Mouse (Mus musculus): ENCODE results near the gene Usp46. TPM values are rescaled to one million over a fixed set of nuclear protein-coding genes. Genes with fewer than 3 reads are reported as not detected.
"Not testable (repeated sequence)": the region's sequence is repeated elsewhere in the genome, so short reads cannot be mapped to it uniquely, and the experiment has no call there.

Usp46 gene
- total RNA-seq, 2 experiments from 2014 or later = 138 to 142 TPM

- no peak for DNase-seq (ENCODE audit: low spot score in 2 of 2)
- intact Hi-C loops (cut with DNase I) = no loop called here
Observed at GRCm38 (mm10) chr5:73971701-73972100, 96.5 kb downstream of the Usp46 start.

- peak in 1 of 2 experiments; percentile 30 for DNase-seq (ENCODE audit: low spot score in 2 of 2)
- intact Hi-C loops (cut with DNase I) = no loop called here
Observed at GRCm38 (mm10) chr5:73970024-73970628, 98.1 kb downstream of the Usp46 start.

GRCm38 (mm10) chr5:73969338-73969737 lies 98.9 kb downstream of the Usp46 start:
- no peak for DNase-seq (ENCODE audit: low spot score in 2 of 2)
- intact Hi-C loops (cut with DNase I) = no loop called here

GRCm38 (mm10) chr5:73959779-73960178 lies 108.5 kb downstream of the Usp46 start:
- DNase-seq (ENCODE audit: low spot score in 2 of 2) = no peak
- intact Hi-C loops (cut with DNase I) = no loop called here

- intact Hi-C loops (cut with DNase I) = not testable (repeated sequence)
Observed at GRCm38 (mm10) chr5:73958614-73959013, 109.6 kb downstream of the Usp46 start.

GRCm38 (mm10) chr5:73958096-73958495 lies 110.1 kb downstream of the Usp46 start:
- intact Hi-C loops (cut with DNase I) = no loop called here
- peak in 1 of 2 experiments; percentile 10 for DNase-seq (ENCODE audit: low spot score in 2 of 2)

More at GRCm38 (mm10) chr5:73958614-73959013, 109.6 kb downstream of the Usp46 start:
- DNase-seq (ENCODE audit: low spot score in 2 of 2) = not testable (repeated sequence)

- DNase-seq (ENCODE audit: low spot score in 2 of 2) = no peak
- intact Hi-C loops (cut with DNase I) = no loop called here
Observed at GRCm38 (mm10) chr5:73955691-73956090, 112.5 kb downstream of the Usp46 start.

GRCm38 (mm10) chr5:73955005-73955404 lies 113.2 kb downstream of the Usp46 start:
- peak; percentile 40 to 62 for DNase-seq (ENCODE audit: low spot score in 2 of 2)
- intact Hi-C loops (cut with DNase I) = no loop called here

- intact Hi-C loops (cut with DNase I) = no loop called here
Observed at GRCm38 (mm10) chr5:73953066-73953614, 115.1 kb downstream of the Usp46 start.

GRCm38 (mm10) chr5:73951649-73952000 lies 116.6 kb downstream of the Usp46 start:
- DNase-seq (ENCODE audit: low spot score in 2 of 2) = no peak
- intact Hi-C loops (cut with DNase I) = no loop called here

More at GRCm38 (mm10) chr5:73953066-73953614, 115.1 kb downstream of the Usp46 start:
- DNase-seq (ENCODE audit: low spot score in 2 of 2) = no peak

GRCm38 (mm10) chr5:73950809-73951648 lies 117.2 kb downstream of the Usp46 start:
- peak in 1 of 2 experiments; percentile 32 for DNase-seq (ENCODE audit: low spot score in 2 of 2)
- intact Hi-C loops (cut with DNase I) = no loop called here

Other genes starting within 250 kb of the Usp46 start
- 100 to 1,000 TPM in 1 of 2 experiments, 10 to 100 TPM in 1; 80.7 to 123 TPM for gene Rasl11b, start 126.9 kb upstream of the Usp46 start, total RNA-seq (2021)